Mouse (Mus musculus): ENCODE data around the gene Psmd1. TPM values are rescaled to one million over a fixed set of nuclear protein-coding genes. Genes with fewer than 3 reads are reported as not detected.

Psmd1 gene
- polyA plus RNA-seq, 1 experiment from 2014 or later, result 200 TPM

DNA sequence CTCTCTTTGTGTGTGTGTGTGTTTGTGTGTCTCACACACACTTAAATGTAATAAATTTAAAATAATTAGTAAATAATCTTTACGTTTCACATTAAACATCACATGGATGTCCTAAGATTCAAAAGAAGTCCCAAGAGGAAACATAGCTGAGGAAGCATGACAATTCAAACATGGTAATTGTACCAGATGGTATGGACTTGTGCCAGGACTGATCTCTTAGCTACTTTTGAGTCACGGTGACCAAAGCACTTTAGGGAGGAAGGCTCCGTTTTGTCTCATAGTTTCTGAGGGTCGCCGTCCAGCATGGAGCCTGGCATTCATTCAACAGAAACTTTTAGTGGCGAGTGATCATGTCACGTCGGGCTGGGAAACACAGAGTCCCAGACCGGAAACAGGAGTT is 84.0 kb downstream of the Psmd1 start:
- Histone ChIP-seq H3K4me1 (ENCODE audit: insufficient read depth) (no peaks in the 10 kb centered on the region), H3K4me3 (ENCODE audit: low read depth, low read length) (no peak overlapping the region), H3K27me3 (ENCODE audit: insufficient read depth, low read length) (no peaks in the 10 kb centered on the region), H3K36me3 (ENCODE audit: insufficient read depth) (no peaks in the 10 kb centered on the region), H3K27ac (ENCODE audit: low read depth) (no peak overlapping the region), H3K4me2 (no peak overlapping the region), H3K9ac (no peak overlapping the region), H3K9me3 (ENCODE audit: low read depth, low read length) (no peaks in the 10 kb centered on the region)
- DNase-seq (peak; percentile 5), ATAC-seq (ENCODE audit: insufficient read depth) (no peak)
- 76% methylated on average over 9 of the region's 9 CpGs for WGBS
- TF ChIP-seq CTCF (IDR thresholded peaks at IDR 0.05; ENCODE audit: low read depth), result no peak

DNA sequence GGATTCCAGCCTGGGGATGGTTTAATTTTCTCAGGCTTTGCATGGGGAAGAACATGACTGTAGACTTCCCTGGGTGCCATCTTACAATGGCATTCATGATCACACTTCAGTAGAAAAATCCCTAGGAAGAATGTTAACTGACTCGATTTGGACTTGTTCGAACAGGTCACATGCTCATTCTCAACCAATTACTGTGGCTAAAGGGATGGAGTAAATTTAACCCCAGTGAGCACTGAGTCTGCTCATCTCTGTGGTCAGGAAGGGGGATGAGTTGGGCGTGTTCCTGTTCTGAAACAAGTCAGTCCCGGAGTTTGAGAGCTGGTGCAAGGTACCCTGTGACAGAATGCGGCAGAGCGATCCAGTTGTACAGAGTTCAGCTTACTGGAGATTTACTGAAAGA is 86.7 kb downstream of the Psmd1 start:
- no peak overlapping the region for H3K4me2 ChIP-seq
- peaks cover 8% of the 10 kb centered on the region for H3K4me1 ChIP-seq (ENCODE audit: insufficient read depth)
- 77% methylated on average over 6 of the region's 6 CpGs for WGBS
- H3K27me3 ChIP-seq (ENCODE audit: insufficient read depth, low read length), result no peaks in the 10 kb centered on the region
- no peak for DNase-seq
- no peak for ATAC-seq (ENCODE audit: insufficient read depth)
- no peak for TF ChIP-seq CTCF (IDR thresholded peaks at IDR 0.05; ENCODE audit: low read depth)
- no peaks in the 10 kb centered on the region for H3K9me3 ChIP-seq (ENCODE audit: low read depth, low read length)
- H3K36me3 ChIP-seq (ENCODE audit: insufficient read depth), result no peaks in the 10 kb centered on the region
- no peak overlapping the region for H3K9ac ChIP-seq
- no peak overlapping the region for H3K4me3 ChIP-seq (ENCODE audit: low read depth, low read length)
- H3K27ac ChIP-seq (ENCODE audit: low read depth), result no peak overlapping the region

DNA sequence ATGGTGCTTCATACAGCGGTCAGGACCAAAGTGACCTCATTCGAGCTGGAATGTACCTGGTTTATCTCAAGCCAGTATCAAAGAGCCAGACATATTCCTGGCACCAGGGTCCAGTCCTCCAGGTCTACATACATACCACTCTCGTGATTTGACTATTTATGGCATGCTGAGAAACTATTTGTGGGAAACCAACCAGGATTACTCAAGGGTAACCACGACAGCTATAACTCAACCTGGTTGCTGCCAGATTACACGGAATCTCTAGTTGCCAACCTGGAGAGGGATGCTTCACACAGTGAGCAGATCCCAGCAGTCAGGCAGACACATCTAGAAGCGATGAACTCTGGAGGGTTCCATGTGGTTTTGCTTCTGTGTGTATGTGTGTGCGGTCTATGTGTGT is 87.2 kb downstream of the Psmd1 start:
- Histone ChIP-seq H3K4me1 (ENCODE audit: insufficient read depth) (peaks cover 8% of the 10 kb centered on the region), H3K27ac (ENCODE audit: low read depth) (no peak overlapping the region), H3K4me3 (ENCODE audit: low read depth, low read length) (no peak overlapping the region), H3K9ac (no peak overlapping the region), H3K27me3 (ENCODE audit: insufficient read depth, low read length) (no peaks in the 10 kb centered on the region), H3K4me2 (no peak overlapping the region), H3K36me3 (ENCODE audit: insufficient read depth) (no peaks in the 10 kb centered on the region), H3K9me3 (ENCODE audit: low read depth, low read length) (no peaks in the 10 kb centered on the region)
- WGBS, result 84% methylated on average over 7 of the region's 7 CpGs
- no peak for TF ChIP-seq CTCF (IDR thresholded peaks at IDR 0.05; ENCODE audit: low read depth)
- DNase-seq (no peak), ATAC-seq (ENCODE audit: insufficient read depth) (no peak)

DNA sequence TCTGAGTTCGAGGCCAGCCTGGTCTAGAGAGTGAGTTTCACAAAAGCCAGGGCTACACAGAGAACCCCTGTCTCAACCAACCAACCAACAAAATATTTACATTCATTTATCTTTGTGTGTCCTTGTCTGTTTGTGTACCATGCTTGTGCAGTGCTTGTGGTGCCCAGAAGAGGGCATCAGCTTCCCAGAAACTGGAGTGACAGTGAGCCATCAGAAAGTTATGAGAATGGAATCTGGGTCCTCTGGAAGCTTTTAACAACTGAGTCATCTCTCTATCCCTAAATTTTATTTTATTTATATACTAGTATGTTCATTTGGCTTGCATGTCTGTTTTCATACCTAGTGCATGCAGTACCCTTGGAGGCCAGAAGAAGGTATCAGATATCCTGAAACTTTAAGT is 88.4 kb downstream of the Psmd1 start:
- Histone ChIP-seq H3K4me1 (ENCODE audit: insufficient read depth) (peaks cover 8% of the 10 kb centered on the region), H3K36me3 (ENCODE audit: insufficient read depth) (no peaks in the 10 kb centered on the region), H3K9me3 (ENCODE audit: low read depth, low read length) (no peaks in the 10 kb centered on the region), H3K9ac (no peak overlapping the region), H3K4me3 (ENCODE audit: low read depth, low read length) (no peak overlapping the region), H3K27ac (ENCODE audit: low read depth) (no peak overlapping the region), H3K27me3 (ENCODE audit: insufficient read depth, low read length) (no peaks in the 10 kb centered on the region), H3K4me2 (no peak overlapping the region)
- DNase-seq (peak; percentile 13), ATAC-seq (ENCODE audit: insufficient read depth) (no peak)
- WGBS, result 92% methylated on average over 1 of the region's 1 CpGs
- TF ChIP-seq CTCF (IDR thresholded peaks at IDR 0.05; ENCODE audit: low read depth), result peak; percentile 35; the same call in 1 of the 2 replicates

DNA sequence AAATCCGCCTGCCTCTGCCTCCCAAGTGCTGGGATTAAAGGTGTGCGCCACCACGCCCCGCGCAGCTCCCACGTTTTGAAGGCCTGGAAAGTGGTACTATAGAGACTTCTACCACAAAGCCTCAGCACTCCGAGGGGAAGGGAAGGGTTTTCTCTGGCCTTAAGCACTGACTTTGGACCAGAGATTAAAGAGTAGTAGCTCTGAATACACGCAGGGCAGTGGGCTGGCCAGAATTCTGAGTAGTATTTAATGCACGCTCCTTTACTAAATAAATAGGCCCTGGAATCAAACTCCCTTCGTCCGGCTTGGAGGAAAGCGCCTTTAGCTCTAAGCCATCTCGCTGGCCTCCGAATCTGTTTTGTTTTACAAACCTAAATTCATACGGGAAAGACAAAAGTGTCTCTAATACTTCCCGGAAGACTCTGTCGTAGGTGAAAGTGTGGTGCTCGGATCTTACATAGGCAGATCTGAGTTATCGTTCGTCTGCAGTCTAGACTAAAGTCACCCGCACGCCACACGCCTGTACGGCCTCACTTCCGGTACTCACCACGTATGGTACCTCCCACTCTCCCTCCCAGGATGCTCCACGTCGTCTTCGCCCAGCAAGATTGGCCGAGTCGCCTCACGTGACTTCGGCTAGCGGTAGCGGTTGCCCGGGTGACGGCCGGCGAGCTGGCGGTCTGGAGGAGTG is 90.1 kb downstream of the Psmd1 start, which contains the start of gene Armc9:
Gene Armc9, plus strand, starts transcription at position 648 of the 691 bp plus-strand sequence.
- Histone ChIP-seq H3K27ac (ENCODE audit: low read depth) (peak within 1 kb of the TSS; percentile 77), H3K9me3 (ENCODE audit: low read depth, low read length) (no peaks in the 10 kb centered on the region), H3K4me1 (ENCODE audit: insufficient read depth) (peaks cover 8% of the 10 kb centered on the region), H3K36me3 (ENCODE audit: insufficient read depth) (0 out of 2 replicates have a peak, but pooled peaks cover 4% of the 10 kb centered on the region), H3K9ac (peak within 1 kb of the TSS; percentile 56), H3K4me2 (peak within 1 kb of the TSS; percentile 76), H3K4me3 (ENCODE audit: low read depth, low read length) (peak within 1 kb of the TSS; percentile 75), H3K27me3 (ENCODE audit: insufficient read depth, low read length) (no peaks in the 10 kb centered on the region)
- peak; percentile 100 for ATAC-seq (ENCODE audit: insufficient read depth)
- peak; percentile 98 for DNase-seq
- WGBS, result 3% methylated on average over 40 of the region's 40 CpGs
- no peak for TF ChIP-seq CTCF (IDR thresholded peaks at IDR 0.05; ENCODE audit: low read depth)

DNA sequence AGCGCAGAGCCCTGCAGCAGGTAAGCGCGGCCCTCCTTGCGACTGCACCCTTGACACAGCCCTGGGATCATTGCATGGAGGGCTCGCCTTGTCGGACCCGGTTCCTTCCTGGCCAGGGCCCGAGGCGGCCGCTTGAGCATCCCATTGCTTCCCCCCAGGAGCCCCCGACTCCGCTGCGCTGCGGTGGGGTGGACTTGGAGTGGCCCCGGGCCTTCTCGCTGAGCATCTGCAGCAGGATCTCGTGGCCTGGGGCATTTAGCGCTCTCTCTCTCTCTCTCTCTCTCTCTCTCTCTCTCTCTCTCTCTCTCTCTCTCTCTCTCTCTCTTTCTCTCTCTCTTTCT is 90.6 kb downstream of the Psmd1 start:
- ATAC-seq (ENCODE audit: insufficient read depth), result no peak

GRCm38 (mm10) chr1:86156075-86156474 is 91.9 kb downstream of the Psmd1 start:
- Histone ChIP-seq H3K4me1 (ENCODE audit: insufficient read depth) (peaks cover 8% of the 10 kb centered on the region), H3K36me3 (ENCODE audit: insufficient read depth) (peaks cover 17% of the 10 kb centered on the region), H3K9ac (0 out of 2 replicates have a peak overlapping the region, but pooled peaks have one; percentile 20), H3K9me3 (ENCODE audit: low read depth, low read length) (no peaks in the 10 kb centered on the region), H3K27me3 (ENCODE audit: insufficient read depth, low read length) (no peaks in the 10 kb centered on the region), H3K4me3 (ENCODE audit: low read depth, low read length) (no peak overlapping the region), H3K27ac (ENCODE audit: low read depth) (no peak overlapping the region), H3K4me2 (no peak overlapping the region)
- TF ChIP-seq CTCF (IDR thresholded peaks at IDR 0.05; ENCODE audit: low read depth), result no peak
- no peak for ATAC-seq (ENCODE audit: insufficient read depth)
- WGBS, result 76% methylated on average over 3 of the region's 3 CpGs
- DNase-seq, result no peak

More for the DNA sequence above, 90.6 kb downstream of the Psmd1 start:
- Histone ChIP-seq H3K9ac (peak overlapping the region; percentile 56), H3K4me3 (ENCODE audit: low read depth, low read length) (peak overlapping the region; percentile 75), H3K27me3 (ENCODE audit: insufficient read depth, low read length) (no peaks in the 10 kb centered on the region), H3K9me3 (ENCODE audit: low read depth, low read length) (no peaks in the 10 kb centered on the region), H3K4me1 (ENCODE audit: insufficient read depth) (peaks cover 8% of the 10 kb centered on the region), H3K36me3 (ENCODE audit: insufficient read depth) (peaks cover 4% of the 10 kb centered on the region; the same call in 1 of the 2 replicates), H3K4me2 (peak overlapping the region; percentile 76), H3K27ac (ENCODE audit: low read depth) (no peak overlapping the region)
- 0% methylated on average over 18 of the region's 18 CpGs for WGBS
- no peak for DNase-seq
- TF ChIP-seq CTCF (IDR thresholded peaks at IDR 0.05; ENCODE audit: low read depth), result no peak

Measured in lung, embryonic 14.5 days (tissue).